Mouse (Mus musculus) midbrain, embryonic 15.5 days (tissue): Measurements from ENCODE around the gene Cib1. TPM values are rescaled to one million over a fixed set of nuclear protein-coding genes. Genes with fewer than 3 reads are reported as not detected.

Experiments used
- ATAC-seq: fragments of 200-750 bp; cut with Nextera tagmentation; replicated peaks from 2 replicates; pipeline ENCODE4 v1.8.0; 2017; ENCODE audit warnings: moderate TSS enrichment
- H3K27ac ChIP-seq: fragments of 300-500 bp; sonication (generic); 2 replicates; pipeline ENCODE4 v1.5.1; 2015; ENCODE audit warnings: mild to moderate bottlenecking, inconsistent platforms
- H3K27me3 ChIP-seq: fragments of 300-500 bp; sonication (generic); replicated peaks from 2 replicates; pipeline ENCODE4 v1.6.1; 2015; ENCODE audit warnings: inconsistent platforms
- H3K36me3 ChIP-seq: fragments of 300-500 bp; sonication (generic); replicated peaks from 2 replicates; pipeline ENCODE4 v1.6.1; 2015; ENCODE audit warnings: inconsistent platforms
- H3K4me1 ChIP-seq: fragments of 300-500 bp; sonication (generic); 2 replicates; pipeline ENCODE4 v1.6.1; 2015; ENCODE audit warnings: inconsistent platforms
- H3K4me2 ChIP-seq: fragments of 300-500 bp; sonication (generic); 2 replicates; pipeline ENCODE4 v1.6.1; 2015; ENCODE audit warnings: inconsistent platforms, mild to moderate bottlenecking, moderate library complexity
- H3K4me3 ChIP-seq: fragments of 300-500 bp; sonication (generic); 2 replicates; pipeline ENCODE4 v1.5.1; 2015; ENCODE audit warnings: mild to moderate bottlenecking, inconsistent platforms
- H3K9ac ChIP-seq: fragments of 300-500 bp; sonication (generic); 2 replicates; pipeline ENCODE4 v1.6.1; 2015; ENCODE audit warnings: mild to moderate bottlenecking, inconsistent platforms
- H3K9me3 ChIP-seq: fragments of 300-500 bp; sonication (generic); 2 replicates; pipeline ENCODE4 v1.6.1; 2016; ENCODE audit warnings: inconsistent platforms
- WGBS: fragments of 180-500 bp; shearing (Covaris S2); methylation state at CpG from one replicate; pipeline ENCODE4 v1.1.7; 2015; ENCODE audit warnings: mixed read lengths; 5-methylcytosine and 5-hydroxymethylcytosine counted together
- polyA plus RNA-seq: library from polyadenylated mRNA; unstranded; fragments of >200 nt; fragmentation: Nextera tagmentation; extraction: Ambion mirVana; gene quantifications from 2 replicates; pipeline ENCODE4 v1.2.1, GENCODE M21; 2015

Gene Cib1
- polyA plus RNA-seq, 1 experiment from 2014 or later, result 29.7 TPM

DNA sequence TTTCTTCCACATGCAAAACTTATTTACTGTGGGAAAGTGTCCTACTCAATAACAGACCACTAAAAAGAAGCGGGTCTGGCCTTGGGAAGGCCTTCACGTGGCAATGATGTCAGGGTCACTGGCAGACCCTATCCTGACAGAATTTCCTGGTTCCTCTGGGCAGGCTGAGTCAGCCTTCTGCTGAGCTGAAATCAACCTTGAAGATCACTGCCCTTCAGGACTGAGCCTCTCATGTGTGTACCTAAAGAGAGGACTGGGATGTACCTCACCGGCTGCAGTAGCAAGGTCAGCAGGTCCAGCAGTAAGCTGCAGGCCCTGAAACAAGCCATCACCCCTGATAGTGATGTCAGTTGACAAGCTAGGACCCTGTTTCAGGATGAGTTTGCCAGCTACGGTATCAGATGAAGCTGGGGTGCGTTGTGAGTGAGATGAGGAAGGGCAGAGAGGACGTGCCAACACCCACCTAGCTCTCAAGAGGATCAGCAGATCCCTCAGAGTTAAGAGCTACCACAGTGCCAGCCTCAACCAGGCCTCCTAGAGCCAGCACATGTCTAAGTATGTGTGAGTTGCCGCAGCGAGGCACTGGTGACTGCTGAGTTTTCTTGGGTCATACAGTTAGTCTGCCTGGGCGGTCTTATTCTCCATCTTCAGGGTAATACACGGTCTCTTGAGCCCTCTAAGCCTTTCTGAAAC is 54.4 kb downstream of the Cib1 start:
- Histone ChIP-seq H3K27me3 (no peaks in the 10 kb centered on the region), H3K9ac (no peak overlapping the region), H3K4me1 (no peaks in the 10 kb centered on the region), H3K27ac (no peak overlapping the region), H3K4me2 (no peak overlapping the region), H3K9me3 (no peaks in the 10 kb centered on the region), H3K4me3 (no peak overlapping the region), H3K36me3 (no peaks in the 10 kb centered on the region)
- 89% methylated on average over 10 of the region's 10 CpGs for WGBS
- no peak for ATAC-seq

DNA sequence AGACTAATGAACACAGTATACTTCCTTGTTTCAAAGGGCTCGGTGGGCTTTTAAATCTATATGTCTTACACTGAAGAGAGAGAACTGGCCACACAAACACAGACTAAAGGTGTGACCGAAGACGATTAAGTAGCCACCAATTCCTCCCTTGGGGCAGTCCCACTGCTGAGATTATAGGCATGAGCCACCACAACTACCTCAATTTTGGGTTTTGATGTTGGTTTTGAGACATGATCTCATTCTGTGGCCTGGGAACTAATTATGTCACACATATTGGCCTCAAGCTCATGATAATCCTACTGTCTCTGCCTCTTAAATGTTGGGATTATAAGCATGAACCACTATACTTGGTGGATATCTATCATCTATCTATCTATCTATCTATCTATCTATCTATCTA is 55.2 kb downstream of the Cib1 start:
- Histone ChIP-seq H3K36me3 (no peaks in the 10 kb centered on the region), H3K4me3 (no peak overlapping the region), H3K4me2 (no peak overlapping the region), H3K4me1 (no peaks in the 10 kb centered on the region), H3K27ac (no peak overlapping the region), H3K27me3 (no peaks in the 10 kb centered on the region), H3K9me3 (no peaks in the 10 kb centered on the region), H3K9ac (no peak overlapping the region)
- 94% methylated on average over 3 of the region's 3 CpGs for WGBS
- ATAC-seq, result no peak

Other genes starting within 250 kb of the Cib1 start
- 18.0 and 18.6 TPM in 2 replicates for gene Zfp710, start 208.0 kb downstream of the Cib1 start, polyA plus RNA-seq
- gene Idh2, start 117.4 kb downstream of the Cib1 start, polyA plus RNA-seq, result 242 and 249 TPM in 2 replicates
- 26.9 and 27.0 TPM in 2 replicates for gene Sema4b, start 46.0 kb downstream of the Cib1 start, polyA plus RNA-seq
- gene Gdpgp1, start 52 bp upstream of the Cib1 start, polyA plus RNA-seq, result 4.5 and 5.3 TPM in 2 replicates
- 2.1 and 2.9 TPM in 2 replicates for gene Ttll13, start 13.6 kb upstream of the Cib1 start, polyA plus RNA-seq
- 72.9 and 74.5 TPM in 2 replicates for gene Ngrn, start 28.4 kb upstream of the Cib1 start, polyA plus RNA-seq
- 26.8 and 32.6 TPM in 2 replicates for gene Vps33b, start 36.8 kb upstream of the Cib1 start, polyA plus RNA-seq
- gene Prc1, start 61.6 kb upstream of the Cib1 start, polyA plus RNA-seq, result 33.8 and 39.8 TPM in 2 replicates
- 10.5 and 13.9 TPM in 2 replicates for gene Rccd1, start 91.6 kb upstream of the Cib1 start, polyA plus RNA-seq
- 60.2 and 62.0 TPM in 2 replicates for gene Unc45a, start 108.2 kb upstream of the Cib1 start, polyA plus RNA-seq
- 22.1 and 26.4 TPM in 2 replicates for gene Hddc3, start 110.3 kb upstream of the Cib1 start, polyA plus RNA-seq
- 26.4 and 28.2 TPM in 2 replicates for gene Man2a2, start 138.6 kb upstream of the Cib1 start, polyA plus RNA-seq
- gene Fes, start 155.1 kb upstream of the Cib1 start, polyA plus RNA-seq, result 4.4 and 4.8 TPM in 2 replicates
- gene Furin, start 172.6 kb upstream of the Cib1 start, polyA plus RNA-seq, result 5.7 and 6.3 TPM in 2 replicates